Mouse (Mus musculus) kidney, postnatal 14 days (tissue): ENCODE data around the gene Pdss2.
"Not testable (repeated sequence)": the region's sequence is repeated elsewhere in the genome, so short reads cannot be mapped to it uniquely, and the experiment has no call there.

Experiments
- DNase-seq: peaks from one replicate; pipeline ENCODE4 v3.0.0; 2022; ENCODE audit warnings: mixed read lengths

Gene Pdss2

GRCm38 (mm10) chr10:43244262-43244806 is 23.0 kb downstream of the Pdss2 start:
- no peak for DNase-seq

- peak; percentile 10 for DNase-seq
Measured at GRCm38 (mm10) chr10:43245461-43246200, 24.3 kb downstream of the Pdss2 start.

- no peak for DNase-seq
Measured at GRCm38 (mm10) chr10:43247994-43248393, 26.7 kb downstream of the Pdss2 start.

GRCm38 (mm10) chr10:43252324-43252723 is 31.0 kb downstream of the Pdss2 start:
- peak; percentile 26 for DNase-seq

GRCm38 (mm10) chr10:43256965-43257364 is 35.7 kb downstream of the Pdss2 start:
- not testable (repeated sequence) for DNase-seq

- not testable (repeated sequence) for DNase-seq
Measured at GRCm38 (mm10) chr10:43257500-43257899, 36.2 kb downstream of the Pdss2 start.

- DNase-seq: peak; percentile 29
Measured at GRCm38 (mm10) chr10:43271318-43271717, 50.0 kb downstream of the Pdss2 start.

- no peak for DNase-seq
Measured at GRCm38 (mm10) chr10:43272381-43272780, 51.1 kb downstream of the Pdss2 start.

GRCm38 (mm10) chr10:43273057-43273456 is 51.8 kb downstream of the Pdss2 start:
- DNase-seq: no peak

- DNase-seq: no peak
Measured at GRCm38 (mm10) chr10:43275446-43275845, 54.2 kb downstream of the Pdss2 start.

- no peak for DNase-seq
Measured at GRCm38 (mm10) chr10:43276116-43276659, 54.9 kb downstream of the Pdss2 start.

GRCm38 (mm10) chr10:43277266-43278145 is 56.2 kb downstream of the Pdss2 start:
- no peak for DNase-seq

- no peak for DNase-seq
Measured at GRCm38 (mm10) chr10:43279637-43280288, 58.5 kb downstream of the Pdss2 start.

- DNase-seq: no peak
Measured at GRCm38 (mm10) chr10:43285541-43285940, 64.3 kb downstream of the Pdss2 start.

GRCm38 (mm10) chr10:43290638-43291230 is 69.4 kb downstream of the Pdss2 start:
- DNase-seq: no peak

GRCm38 (mm10) chr10:43291333-43291736 is 70.0 kb downstream of the Pdss2 start:
- DNase-seq: no peak

GRCm38 (mm10) chr10:43292454-43292853 is 71.2 kb downstream of the Pdss2 start:
- no peak for DNase-seq

- DNase-seq: no peak
Measured at GRCm38 (mm10) chr10:43294331-43294730, 73.0 kb downstream of the Pdss2 start.

- DNase-seq: no peak
Measured at GRCm38 (mm10) chr10:43308105-43308810, 87.0 kb downstream of the Pdss2 start.

- DNase-seq: peak; percentile 42
Measured at GRCm38 (mm10) chr10:43310781-43311392, 89.6 kb downstream of the Pdss2 start.

GRCm38 (mm10) chr10:43312211-43312610 is 90.9 kb downstream of the Pdss2 start:
- DNase-seq: no peak
